ENCODE assay signal across 25 mouse cellular contexts in genomic region chr3:109463684-109464083, GRCm38 (mm10).
DNase-seq lines count a peak whose midpoint lies in the region; ATAC-seq lines count a peak whose summit lies in the region.
"Had no signal": no experiment of that assay in that cellular context is flagged by ENCODE, and none has a peak within 500 bp of the region (broad histone marks: within the 10 kb centered on the region; RNA-seq: fewer than 3 reads in every experiment).

No protein-coding gene starts in this region.

- H3K27ac ChIP-seq in midbrain, embryonic 11.5 days (ENCODE audit: low read depth, low read length): no peak overlapping the region
- no peak overlapping the region for H3K27ac ChIP-seq in midbrain, embryonic 13.5 days
- 0 out of 2 replicates have a peak overlapping the region, but pooled peaks have one; percentile 17 for H3K27ac ChIP-seq in macrophage
- H3K27ac ChIP-seq in kidney, embryonic 14.5 days (ENCODE audit: low read depth, low read length): no peak overlapping the region
- H3K27ac ChIP-seq: embryonic facial prominence, embryonic 13.5 days; embryonic facial prominence, embryonic 15.5 days; forebrain, embryonic 10.5 days; forebrain, embryonic 12.5 days had no signal

- no peak overlapping the region for H3K4me2 ChIP-seq in midbrain, embryonic 11.5 days
- no peak overlapping the region for H3K4me2 ChIP-seq in midbrain, embryonic 13.5 days (replicated peaks)
- H3K4me2 ChIP-seq in kidney, embryonic 14.5 days (replicated peaks; ENCODE audit: low read depth, low read length): no peak overlapping the region
- H3K4me2 ChIP-seq: embryonic facial prominence, embryonic 13.5 days; embryonic facial prominence, embryonic 15.5 days; forebrain, embryonic 12.5 days had no signal

- peaks cover 59% of the 10 kb centered on the region for H3K79me2 ChIP-seq in macrophage (ENCODE audit: inconsistent target)

- no peaks in the 10 kb centered on the region for H3K4me1 ChIP-seq in midbrain, embryonic 11.5 days (ENCODE audit: control insufficient read depth, insufficient read depth, low read length)
- no peaks in the 10 kb centered on the region for H3K4me1 ChIP-seq in midbrain, embryonic 13.5 days (replicated peaks)
- peaks cover 46% of the 10 kb centered on the region for H3K4me1 ChIP-seq in megakaryocyte, embryonic 14.5 days
- no peaks in the 10 kb centered on the region for H3K4me1 ChIP-seq in kidney, embryonic 14.5 days (ENCODE audit: control insufficient read depth, insufficient read depth, low read length)
- H3K4me1 ChIP-seq: embryonic facial prominence, embryonic 15.5 days; forebrain, embryonic 10.5 days; forebrain, embryonic 12.5 days had no signal

- ATAC-seq in midbrain, embryonic 11.5 days (ENCODE audit: low FRiP score): no peak
- ATAC-seq in midbrain, embryonic 13.5 days: no peak
- peak; percentile 40; the same call in 1 of the 2 replicates for ATAC-seq in monocyte, adult 5-6 weeks (replicated peaks; ENCODE audit: insufficient number of reproducible peaks, low FRiP score, low TSS enrichment, poor library complexity, severe bottlenecking)
- no peak for ATAC-seq in kidney, embryonic 14.5 days (ENCODE audit: low FRiP score, low TSS enrichment)
- ATAC-seq: forebrain, embryonic 14.5 days; forebrain, embryonic 16.5 days had no signal

- peak; percentile 39 for DNase-seq in midbrain, embryonic 11.5 days (ENCODE audit: low spot score, missing footprints)
- no peak for DNase-seq in lung, postnatal 25 days (ENCODE audit: low spot score)
- DNase-seq in adrenal gland, adult 18-20 months (ENCODE audit: low spot score in 2 of 2): no peak
- DNase-seq: adrenal gland, adult 2 months; adrenal gland, postnatal 10 days; adrenal gland, postnatal 25 days; cerebellum, adult 11 months; cerebellum, adult 18-20 months; cerebellum, adult 8-10 months; cerebellum, adult 9-11 months; cerebellum, postnatal 14 days; cerebellum, postnatal 36 days; embryo, embryonic 11 days had no signal

- no peaks in the 10 kb centered on the region for H3K36me3 ChIP-seq in midbrain, embryonic 11.5 days (ENCODE audit: control insufficient read depth, insufficient read depth, low read length)
- H3K36me3 ChIP-seq in midbrain, embryonic 13.5 days: no peaks in the 10 kb centered on the region
- no peaks in the 10 kb centered on the region for H3K36me3 ChIP-seq in macrophage (ENCODE audit: inconsistent target)
- H3K36me3 ChIP-seq in megakaryocyte, embryonic 14.5 days (replicated peaks; ENCODE audit: low read length): peaks cover 11% of the 10 kb centered on the region
- H3K36me3 ChIP-seq in kidney, embryonic 14.5 days (ENCODE audit: control insufficient read depth, insufficient read depth, low read length): no peaks in the 10 kb centered on the region
- H3K36me3 ChIP-seq: embryonic facial prominence, embryonic 13.5 days; embryonic facial prominence, embryonic 15.5 days; forebrain, embryonic 10.5 days; forebrain, embryonic 12.5 days had no signal

- H3K4me3 ChIP-seq in midbrain, embryonic 11.5 days (ENCODE audit: low read depth, low read length): no peak overlapping the region
- no peak overlapping the region for H3K4me3 ChIP-seq in midbrain, embryonic 13.5 days (replicated peaks)
- H3K4me3 ChIP-seq in macrophage (ENCODE audit: inconsistent target): no peak overlapping the region
- H3K4me3 ChIP-seq in megakaryocyte, embryonic 14.5 days (replicated peaks): peak overlapping the region; percentile 15
- no peak overlapping the region for H3K4me3 ChIP-seq in kidney, embryonic 14.5 days (ENCODE audit: low read length)
- H3K4me3 ChIP-seq: embryonic facial prominence, embryonic 13.5 days; embryonic facial prominence, embryonic 15.5 days; erythroblast, embryonic 14.5 days; forebrain, embryonic 10.5 days; forebrain, embryonic 12.5 days had no signal

- WGBS in midbrain, embryonic 11.5 days: 81% methylated on average over 6 of the region's 6 CpGs
- 83% methylated on average over 6 of the region's 6 CpGs for WGBS in midbrain, embryonic 13.5 days
- 69% methylated on average over 6 of the region's 6 CpGs for WGBS in macrophage (ENCODE audit: missing documents)
- 86% methylated on average over 6 of the region's 6 CpGs for WGBS in kidney, embryonic 14.5 days

- no peaks in the 10 kb centered on the region for H3K27me3 ChIP-seq in midbrain, embryonic 11.5 days (ENCODE audit: control insufficient read depth, insufficient read depth, low read length)
- H3K27me3 ChIP-seq in midbrain, embryonic 13.5 days: no peaks in the 10 kb centered on the region
- no peaks in the 10 kb centered on the region for H3K27me3 ChIP-seq in megakaryocyte, embryonic 14.5 days (replicated peaks)
- no peaks in the 10 kb centered on the region for H3K27me3 ChIP-seq in kidney, embryonic 14.5 days (ENCODE audit: control insufficient read depth, insufficient read depth, low read length)
- H3K27me3 ChIP-seq: embryonic facial prominence, embryonic 13.5 days; embryonic facial prominence, embryonic 15.5 days; forebrain, embryonic 12.5 days had no signal

- no peaks in the 10 kb centered on the region for H3K9me3 ChIP-seq in midbrain, embryonic 11.5 days (ENCODE audit: control insufficient read depth, low read length)
- no peaks in the 10 kb centered on the region for H3K9me3 ChIP-seq in midbrain, embryonic 13.5 days
- no peaks in the 10 kb centered on the region for H3K9me3 ChIP-seq in megakaryocyte, embryonic 14.5 days
- no peaks in the 10 kb centered on the region for H3K9me3 ChIP-seq in kidney, embryonic 14.5 days (ENCODE audit: control insufficient read depth, low read length)
- H3K9me3 ChIP-seq: embryonic facial prominence, embryonic 13.5 days; embryonic facial prominence, embryonic 15.5 days; forebrain, embryonic 10.5 days; forebrain, embryonic 12.5 days had no signal

- H3K9ac ChIP-seq in midbrain, embryonic 11.5 days (ENCODE audit: low read length): no peak overlapping the region
- no peak overlapping the region for H3K9ac ChIP-seq in midbrain, embryonic 13.5 days (replicated peaks)
- no peak overlapping the region for H3K9ac ChIP-seq in kidney, embryonic 14.5 days (ENCODE audit: low read depth, low read length)
- H3K9ac ChIP-seq: embryonic facial prominence, embryonic 13.5 days; embryonic facial prominence, embryonic 15.5 days; forebrain, embryonic 12.5 days had no signal
